Mouse (Mus musculus) erythroblast, adult 5-6 weeks (primary cell): Measurements from ENCODE around the gene Hmx1. TPM values are rescaled to one million over a fixed set of nuclear protein-coding genes. Genes with fewer than 3 reads are reported as not detected.

Source experiments
- ATAC-seq: replicated peaks from 2 replicates; pipeline ENCODE4 v1.8.0; 2016; ENCODE audit warnings: moderate number of reproducible peaks, mild to moderate bottlenecking, moderate TSS enrichment, inconsistent platforms; ENCODE audit not compliant: poor library complexity, low FRiP score, severe bottlenecking
- total RNA-seq, 2 experiments: library from RNA; stranded (forward) in 1 of 2; stranded (reverse) in 1 of 2; fragments of 150-400 nt in 1 of 2; fragments of 200-764, 138-1000 nt in 1 of 2; gene quantifications; 2 replicates each; pipeline versions ENCODE4 v1.2.3 to v1.2.4; 2015 to 2017; ENCODE audit warnings: low replicate concordance in 2 of 2

The Hmx1 gene
- total RNA-seq, 2 experiments from 2014 or later: not detected

- no peak for ATAC-seq
Measured at GRCm38 (mm10) chr5:35396976-35397641, 8.2 kb downstream of the Hmx1 start.

GRCm38 (mm10) chr5:35397642-35398309 is 8.9 kb downstream of the Hmx1 start:
- ATAC-seq: no peak

DNA sequence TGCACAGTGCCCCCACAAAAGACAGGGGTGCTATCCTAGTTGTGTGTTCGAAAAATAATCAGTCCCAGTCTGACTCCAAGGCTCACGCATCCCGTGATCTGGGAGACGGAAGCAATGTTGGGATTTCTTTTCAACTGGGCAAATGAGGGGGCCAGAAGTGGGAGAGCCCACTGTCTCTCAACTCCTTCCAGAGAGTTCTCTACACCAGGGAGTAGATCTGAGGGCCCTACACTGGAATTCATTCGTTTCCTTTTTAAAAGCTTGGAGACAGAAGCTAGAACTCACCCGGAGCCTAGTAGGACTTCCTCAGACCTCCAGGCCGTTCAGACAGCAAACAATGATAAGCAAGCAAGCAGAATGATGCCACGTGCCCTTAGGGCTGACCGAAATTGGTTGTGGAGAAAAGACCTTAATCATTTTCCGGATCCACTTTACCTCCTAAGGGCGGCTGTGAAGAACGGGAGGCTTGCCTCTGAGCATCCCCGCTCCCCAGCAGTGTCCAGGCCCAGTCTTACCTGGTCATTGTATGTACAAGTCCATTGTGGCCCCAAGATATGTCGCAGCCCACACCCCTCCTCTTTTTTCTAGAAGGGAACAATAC is 9.5 kb downstream of the Hmx1 start:
- ATAC-seq: no peak

DNA sequence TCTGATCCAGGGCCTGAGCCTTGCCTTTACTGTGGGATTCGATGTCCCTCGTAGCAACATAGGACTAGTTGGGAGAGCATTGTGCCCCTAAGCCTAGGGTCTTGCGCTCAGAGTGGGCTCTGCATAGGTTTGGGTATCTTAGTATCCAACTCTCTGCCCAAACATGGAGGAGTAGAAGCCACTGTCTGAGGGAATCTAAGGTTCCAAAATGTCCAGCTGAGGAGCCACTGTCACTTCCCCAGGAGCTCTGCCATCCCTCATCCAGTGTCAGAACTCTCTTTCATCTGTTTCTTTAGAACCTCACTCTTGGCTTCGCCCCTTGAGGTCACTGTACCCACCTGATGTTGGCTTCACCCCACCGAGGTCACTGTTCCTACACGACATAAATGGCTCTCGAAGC is 10.2 kb downstream of the Hmx1 start:
- no peak for ATAC-seq

- ATAC-seq: no peak
Measured at GRCm38 (mm10) chr5:35399704-35400320, 10.9 kb downstream of the Hmx1 start.

DNA sequence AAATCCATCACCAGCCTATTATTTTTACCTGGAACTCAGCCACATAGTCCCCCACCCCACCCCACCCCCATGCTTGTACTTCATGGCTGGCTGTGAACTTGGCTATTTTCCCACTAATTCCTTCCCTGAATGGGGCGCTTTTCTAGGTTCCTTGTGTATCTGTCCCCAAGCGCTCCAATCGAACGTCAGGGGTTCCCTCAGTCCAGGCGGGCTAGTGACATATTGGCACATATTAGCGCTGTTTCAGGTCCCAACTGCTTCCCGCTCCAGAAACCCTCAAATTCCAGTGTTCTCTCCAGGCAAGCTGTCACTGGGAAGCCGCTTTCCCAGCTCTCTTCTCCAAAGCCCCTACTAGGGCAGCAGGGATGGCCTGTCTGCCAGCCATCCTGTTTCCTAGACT is 12.3 kb downstream of the Hmx1 start:
- no peak for ATAC-seq

- ATAC-seq: no peak
Measured at GRCm38 (mm10) chr5:35407411-35407930, 18.6 kb downstream of the Hmx1 start.

- no peak for ATAC-seq
Measured at GRCm38 (mm10) chr5:35411028-35411427, 22.1 kb downstream of the Hmx1 start.

- no peak for ATAC-seq
Measured at GRCm38 (mm10) chr5:35412833-35413232, 23.9 kb downstream of the Hmx1 start.

GRCm38 (mm10) chr5:35417707-35418106 is 28.8 kb downstream of the Hmx1 start:
- no peak for ATAC-seq

DNA sequence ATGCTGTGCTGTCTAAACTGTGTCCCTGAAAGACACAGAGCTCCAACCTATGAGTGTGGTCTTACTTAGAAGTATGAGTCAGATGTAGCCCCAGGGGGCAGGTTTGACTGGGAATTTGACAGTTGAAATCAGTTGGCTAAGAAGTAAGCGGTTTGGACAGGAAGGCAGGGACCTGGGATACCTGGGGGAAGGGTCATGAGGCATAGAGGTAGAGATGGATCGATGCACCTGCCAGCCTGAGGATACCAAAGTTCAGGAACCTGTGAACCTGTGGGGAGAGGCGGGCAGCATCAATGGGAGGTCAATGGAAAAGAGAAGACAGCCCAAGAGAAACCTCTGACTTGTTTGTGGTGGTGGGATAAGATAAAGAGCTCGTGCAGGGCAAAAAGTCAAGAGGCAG is 32.7 kb downstream of the Hmx1 start:
- no peak for ATAC-seq

DNA sequence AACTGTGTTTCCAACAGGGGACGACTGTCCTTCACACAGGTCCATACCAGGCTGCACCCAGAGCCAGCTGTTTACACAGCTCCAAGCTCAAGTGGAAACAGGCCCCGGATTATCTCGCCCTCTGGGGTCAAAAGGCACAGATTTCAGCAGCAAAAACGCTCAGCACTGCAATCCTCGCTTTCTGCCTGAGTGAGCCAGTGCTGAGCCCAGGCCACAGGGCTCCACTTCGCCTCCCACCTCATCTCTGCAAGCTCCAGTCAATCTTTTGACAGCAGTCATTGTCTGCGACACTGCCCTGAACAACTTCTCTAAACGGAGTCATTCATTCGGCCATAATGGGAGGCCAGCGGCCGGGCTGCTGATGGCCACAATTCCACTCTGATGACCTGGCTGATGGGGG is 36.3 kb downstream of the Hmx1 start:
- no peak for ATAC-seq

GRCm38 (mm10) chr5:35427901-35428300 is 39.0 kb downstream of the Hmx1 start:
- no peak for ATAC-seq

DNA sequence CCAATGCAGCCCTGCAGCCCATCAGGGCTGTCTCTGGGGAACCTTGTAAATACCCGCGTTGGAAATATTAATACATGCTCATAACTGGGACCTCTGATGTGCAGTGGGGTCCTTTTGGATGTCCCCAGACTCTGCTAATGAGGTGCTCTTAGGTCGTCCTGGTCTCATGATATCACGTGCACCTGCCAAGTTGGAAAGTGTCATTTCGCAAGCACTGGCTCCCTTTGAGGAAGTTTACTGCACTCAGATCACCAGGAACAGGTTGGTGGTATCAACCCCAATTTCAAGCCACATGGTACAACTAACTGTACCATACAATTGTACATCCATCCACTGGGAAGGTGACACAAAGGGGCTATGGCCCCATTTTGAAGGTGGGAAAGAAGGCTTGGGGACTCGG is 39.5 kb downstream of the Hmx1 start:
- ATAC-seq: no peak

GRCm38 (mm10) chr5:35432098-35432497 is 43.2 kb downstream of the Hmx1 start:
- ATAC-seq: no peak

GRCm38 (mm10) chr5:35434038-35434437 is 45.1 kb downstream of the Hmx1 start:
- no peak for ATAC-seq

- ATAC-seq: no peak
Measured at GRCm38 (mm10) chr5:35434703-35435102, 45.8 kb downstream of the Hmx1 start.

DNA sequence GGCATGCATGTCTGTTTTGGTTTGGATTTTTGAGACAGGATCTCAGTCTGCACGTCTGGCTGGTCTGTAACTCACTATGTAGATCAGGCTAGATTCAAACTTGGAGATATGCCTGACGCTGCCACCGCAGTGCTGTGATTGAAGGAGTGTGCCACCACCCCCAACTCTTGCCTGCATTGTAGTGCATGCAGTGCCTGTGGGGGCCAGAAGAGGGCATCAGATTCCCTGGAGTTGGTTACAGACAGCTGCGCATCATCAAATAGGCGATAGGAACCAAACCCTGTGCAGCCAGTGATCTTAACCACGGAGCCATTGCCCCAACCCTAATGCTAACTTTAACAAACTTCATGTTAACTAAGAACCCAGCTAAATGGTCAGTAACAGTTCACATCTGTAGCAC is 49.9 kb downstream of the Hmx1 start:
- no peak for ATAC-seq

DNA sequence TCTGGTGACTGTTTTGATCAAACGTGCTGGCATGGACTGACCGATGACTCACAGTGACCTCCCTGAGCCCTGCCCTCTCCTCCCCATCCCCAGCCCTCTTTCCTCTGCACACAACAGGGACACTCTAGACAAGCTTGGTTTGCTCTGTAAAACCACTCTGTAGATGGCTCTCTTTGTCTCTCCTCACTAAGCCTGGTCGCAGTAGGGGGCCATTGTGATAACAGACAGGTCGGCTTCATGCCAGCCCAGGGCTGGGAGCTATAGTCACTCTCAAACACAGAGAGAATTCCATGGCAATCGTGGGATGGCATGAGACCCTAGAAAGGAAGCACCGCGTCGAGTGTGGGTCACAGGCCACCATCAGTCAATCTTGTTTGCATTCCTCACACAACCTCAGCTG is 51.6 kb downstream of the Hmx1 start:
- ATAC-seq: no peak

DNA sequence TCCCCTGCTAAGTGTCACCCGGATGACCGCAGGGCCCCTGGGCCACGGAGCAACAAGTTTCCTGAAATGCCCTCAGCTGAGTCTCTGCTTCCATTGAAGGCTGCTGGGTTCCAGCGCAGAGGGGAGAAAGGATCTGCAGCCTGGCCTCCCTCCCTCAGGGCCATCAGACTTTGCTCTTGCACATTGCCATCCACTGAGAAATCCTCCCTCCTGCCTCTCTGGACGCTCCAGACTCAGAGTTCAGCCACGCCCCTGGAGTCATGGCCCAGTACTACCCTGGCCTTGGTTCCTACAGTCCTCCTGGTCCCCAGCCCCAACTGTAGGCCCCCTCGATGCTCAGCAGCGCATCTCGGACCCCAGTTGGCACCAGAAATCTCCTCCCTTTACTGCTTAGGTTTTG is 52.5 kb downstream of the Hmx1 start:
- no peak for ATAC-seq

- ATAC-seq: no peak
Measured at GRCm38 (mm10) chr5:35444731-35445130, 55.8 kb downstream of the Hmx1 start.
